Mouse (Mus musculus) heart, adult 2 months (tissue): ENCODE data around the gene Rai14.

Experiments used
- CTCF ChIP-seq: fragments of 200-600 bp; IDR thresholded peaks from 2 replicates; pipeline ENCODE4 v1.8.1; 2022; ENCODE audit warnings: antibody characterized with exemption, mild to moderate bottlenecking, moderate library complexity
- EP300 ChIP-seq: fragments of 200-500 bp; IDR thresholded peaks from 2 replicates; pipeline ENCODE4 v1.6.1; 2011; ENCODE audit warnings: low read depth, low read length, control low read depth; ENCODE audit not compliant: insufficient read depth

GRCm38 (mm10) chr15:10562281-10562680 lies 152.1 kb downstream of the Rai14 start:
- TF ChIP-seq CTCF (no peak), EP300 (no peak)
